Mouse (Mus musculus) kidney, adult 9 months (tissue): ENCODE measurements at regions not wholly inside any gene's neighbourhood (a gene's known extent, or its start where the extent isn't known, plus 50 kb on each side); places are given as distances from the start of the nearest gene placed in this dataset.

Experiments
- DNase-seq: peaks from one replicate; pipeline ENCODE4 v3.0.0; 2022

GRCm38 (mm10) chr10:98790456-98790855 is 123.8 kb upstream of the Atp2b1 start:
- no peak for DNase-seq

- DNase-seq, result no peak
These were observed 122.0 kb upstream of the Atp2b1 start for GRCm38 (mm10) chr10:98792019-98792741.

GRCm38 (mm10) chr10:98793926-98794536 is 120.2 kb upstream of the Atp2b1 start:
- no peak for DNase-seq

GRCm38 (mm10) chr10:98796016-98796415 is 118.2 kb upstream of the Atp2b1 start:
- no peak for DNase-seq

GRCm38 (mm10) chr10:98798634-98799415 is 115.4 kb upstream of the Atp2b1 start:
- no peak for DNase-seq

- no peak for DNase-seq
These were observed 114.4 kb upstream of the Atp2b1 start for GRCm38 (mm10) chr10:98799830-98800229.

- no peak for DNase-seq
These were observed 113.3 kb upstream of the Atp2b1 start for GRCm38 (mm10) chr10:98800949-98801348.

- DNase-seq, result no peak
These were observed 109.2 kb upstream of the Atp2b1 start for GRCm38 (mm10) chr10:98805013-98805412.

- DNase-seq, result no peak
These were observed 107.2 kb upstream of the Atp2b1 start for GRCm38 (mm10) chr10:98806798-98807535.

GRCm38 (mm10) chr10:98808644-98809043 is 105.6 kb upstream of the Atp2b1 start:
- peak; percentile 74 for DNase-seq

GRCm38 (mm10) chr10:98829051-98829450 is 85.2 kb upstream of the Atp2b1 start:
- no peak for DNase-seq

- peak; percentile 13 for DNase-seq
These were observed 82.7 kb upstream of the Atp2b1 start for GRCm38 (mm10) chr10:98831488-98831887.

GRCm38 (mm10) chr10:98837289-98838181 is 76.7 kb upstream of the Atp2b1 start:
- no peak for DNase-seq

- peak; percentile 81 for DNase-seq
These were observed 75.1 kb upstream of the Atp2b1 start for GRCm38 (mm10) chr10:98838926-98839679.

GRCm38 (mm10) chr10:98839963-98840362 is 74.2 kb upstream of the Atp2b1 start:
- no peak for DNase-seq

- no peak for DNase-seq
These were observed 73.8 kb upstream of the Atp2b1 start for GRCm38 (mm10) chr10:98840411-98840810.

GRCm38 (mm10) chr10:98840957-98841831 is 73.0 kb upstream of the Atp2b1 start:
- DNase-seq, result no peak

GRCm38 (mm10) chr10:98841860-98842259 is 72.3 kb upstream of the Atp2b1 start:
- DNase-seq, result no peak

- no peak for DNase-seq
These were observed 71.5 kb upstream of the Atp2b1 start for GRCm38 (mm10) chr10:98842721-98843120.

- no peak for DNase-seq
These were observed 64.4 kb upstream of the Atp2b1 start for GRCm38 (mm10) chr10:98849851-98850250.
